8 mouse cellular contexts compared by ENCODE assay signal in genomic region chr2:35619532-35619931, GRCm38 (mm10).
A peak's percentile ranks its signal among the peaks of the same experiment; 100 is the strongest.
DNase-seq lines count a peak whose midpoint lies in the region; ATAC-seq and TF ChIP-seq lines count a peak whose summit lies in the region.
"Had no signal": no experiment of that assay in that cellular context is flagged by ENCODE, and none has a peak within 500 bp of the region (broad histone marks: within the 10 kb centered on the region; RNA-seq: fewer than 3 reads in every experiment).

No protein-coding gene starts in this region.

- TF ChIP-seq CTCF in heart, postnatal 0 days (IDR thresholded peaks at IDR 0.05; ENCODE audit: low read depth), result no peak

- 40% methylated on average over 2 of the region's 2 CpGs for WGBS in kidney, embryonic 14.5 days
- WGBS in heart, postnatal 0 days, result 24% methylated on average over 2 of the region's 2 CpGs
- WGBS in neural tube, embryonic 11.5 days, result 48% methylated on average over 2 of the region's 2 CpGs

- peaks cover 67% of the 10 kb centered on the region for H3K4me1 ChIP-seq in kidney, embryonic 14.5 days (ENCODE audit: control insufficient read depth, insufficient read depth, low read length)
- peaks cover 54% of the 10 kb centered on the region for H3K4me1 ChIP-seq in heart, postnatal 0 days (ENCODE audit: control insufficient read depth, insufficient read depth)
- H3K4me1 ChIP-seq in neural tube, embryonic 11.5 days (ENCODE audit: control insufficient read depth, insufficient read depth, low read length), result peaks cover 38% of the 10 kb centered on the region

- no peak for ATAC-seq in kidney, embryonic 14.5 days (ENCODE audit: low FRiP score, low TSS enrichment)
- ATAC-seq in heart, postnatal 0 days (ENCODE audit: insufficient read depth, low read depth), result no peak
- no peak for ATAC-seq in neural tube, embryonic 11.5 days (ENCODE audit: insufficient read depth, low FRiP score, low TSS enrichment)

- TF ChIP-seq EP300 in heart, postnatal 0 days (IDR thresholded peaks at IDR 0.05; ENCODE audit: low read depth), result no peak

- H3K4me2 ChIP-seq in kidney, embryonic 14.5 days (replicated peaks; ENCODE audit: low read depth, low read length), result no peak overlapping the region; the same call in 1 of the 2 replicates
- no peak overlapping the region for H3K4me2 ChIP-seq in heart, postnatal 0 days (ENCODE audit: low read depth, low read length)
- H3K4me2 ChIP-seq in neural tube, embryonic 11.5 days (ENCODE audit: low read depth), result no peak overlapping the region

- no peak overlapping the region for H3K4me3 ChIP-seq in kidney, embryonic 14.5 days (ENCODE audit: low read length)
- no peak overlapping the region for H3K4me3 ChIP-seq in heart, postnatal 0 days (ENCODE audit: low read depth, low read length)
- no peak overlapping the region for H3K4me3 ChIP-seq in neural tube, embryonic 11.5 days (ENCODE audit: low read depth, low read length)

- peak overlapping the region; percentile 53 for H3K27ac ChIP-seq in kidney, embryonic 14.5 days (ENCODE audit: low read depth, low read length)
- H3K27ac ChIP-seq in heart, postnatal 0 days (ENCODE audit: low read depth), result 0 out of 2 replicates have a peak overlapping the region, but pooled peaks have one; percentile 28
- no peak overlapping the region for H3K27ac ChIP-seq in neural tube, embryonic 11.5 days (ENCODE audit: low read depth, low read length)
- H3K27ac ChIP-seq: macrophage had no signal

- H3K27me3 ChIP-seq in kidney, embryonic 14.5 days (ENCODE audit: control insufficient read depth, insufficient read depth, low read length), result no peaks in the 10 kb centered on the region
- no peaks in the 10 kb centered on the region for H3K27me3 ChIP-seq in heart, postnatal 0 days (ENCODE audit: control insufficient read depth, insufficient read depth, low read length)
- H3K27me3 ChIP-seq in neural tube, embryonic 11.5 days (ENCODE audit: control insufficient read depth, insufficient read depth, low read length), result no peaks in the 10 kb centered on the region

- DNase-seq in kidney, adult 8-10 months, result no peak
- DNase-seq in embryo, embryonic 11 days, result peak; percentile 76
- no peak for DNase-seq in heart, postnatal 0 days (ENCODE audit: low spot score)
- DNase-seq in neural tube, embryonic 11.5 days (ENCODE audit: low spot score), result peak; percentile 45
- DNase-seq in left cerebral cortex, adult 18-20 months (ENCODE audit: low spot score in 2 of 2), result no peak
- DNase-seq in adrenal gland, adult 8-10 months, result no peak

- H3K9ac ChIP-seq in kidney, embryonic 14.5 days (ENCODE audit: low read depth, low read length), result no peak overlapping the region
- no peak overlapping the region for H3K9ac ChIP-seq in heart, postnatal 0 days (replicated peaks; ENCODE audit: low read depth, low read length)
- no peak overlapping the region for H3K9ac ChIP-seq in neural tube, embryonic 11.5 days (ENCODE audit: low read length)

- H3K36me3 ChIP-seq in kidney, embryonic 14.5 days (ENCODE audit: control insufficient read depth, insufficient read depth, low read length), result no peaks in the 10 kb centered on the region
- no peaks in the 10 kb centered on the region for H3K36me3 ChIP-seq in heart, postnatal 0 days (replicated peaks; ENCODE audit: control insufficient read depth, insufficient read depth, low read length)
- H3K36me3 ChIP-seq in neural tube, embryonic 11.5 days (ENCODE audit: control insufficient read depth, insufficient read depth, low read length), result no peaks in the 10 kb centered on the region

- H3K9me3 ChIP-seq in kidney, embryonic 14.5 days (ENCODE audit: control insufficient read depth, low read length), result no peaks in the 10 kb centered on the region
- H3K9me3 ChIP-seq in heart, postnatal 0 days (replicated peaks; ENCODE audit: control insufficient read depth, low read length), result no peaks in the 10 kb centered on the region
- H3K9me3 ChIP-seq in neural tube, embryonic 11.5 days (ENCODE audit: control insufficient read depth, low read length), result no peaks in the 10 kb centered on the region

Comparison
In these comparisons a context has a peak if more than half of its experiments do, and no peak if none do; other contexts are left out.
1. DNase-seq: peak in embryo, embryonic 11 days (single experiment) and neural tube, embryonic 11.5 days (single experiment); none in kidney, adult 8-10 months (0 of 2), heart, postnatal 0 days (single experiment), left cerebral cortex, adult 18-20 months (0 of 2) and adrenal gland, adult 8-10 months (single experiment).